Mouse (Mus musculus) adrenal gland, postnatal 36 days (tissue): ENCODE results near the gene Rhoh. TPM values are rescaled to one million over a fixed set of nuclear protein-coding genes. Genes with fewer than 3 reads are reported as not detected.

Source experiments
- DNase-seq, 2 experiments: peaks; one replicate each; pipeline ENCODE4 v3.0.0; 2021; ENCODE audit warnings: mixed read lengths in 1 of 2
- total RNA-seq, 2 experiments: library from RNA; stranded (reverse); gene quantifications; 2 replicates each; pipeline ENCODE4 v1.2.3; 2021

Gene Rhoh
- total RNA-seq, 2 experiments from 2014 or later = 0.30 to 0.40 TPM

DNA sequence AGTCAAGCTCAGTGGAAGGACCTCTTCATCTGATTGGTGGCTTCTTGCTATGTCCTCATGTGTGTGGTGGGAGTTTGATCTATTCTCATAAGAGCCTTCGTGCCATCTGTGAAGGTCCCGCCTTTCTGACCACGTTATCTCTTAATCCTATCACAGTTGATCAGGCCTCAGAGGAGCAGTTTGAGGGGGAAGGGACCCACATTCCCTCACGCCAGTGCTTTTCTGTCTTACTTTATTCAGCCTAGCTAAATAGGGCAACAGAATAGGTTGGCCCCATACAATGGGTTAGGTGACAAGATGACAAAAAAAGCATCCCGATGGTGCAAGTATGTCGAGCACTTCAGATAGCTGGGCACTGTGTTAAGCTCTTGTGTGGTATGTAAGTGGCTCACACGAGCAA is 34.8 kb downstream of the Rhoh start:
- no peak for DNase-seq

- DNase-seq = no peak
These were observed 36.7 kb downstream of the Rhoh start for GRCm38 (mm10) chr5:65897731-65898130.

GRCm38 (mm10) chr5:65898683-65899082 is 37.7 kb downstream of the Rhoh start:
- no peak for DNase-seq

GRCm38 (mm10) chr5:65900113-65900512 is 39.1 kb downstream of the Rhoh start:
- DNase-seq = no peak

GRCm38 (mm10) chr5:65900862-65901265 is 39.9 kb downstream of the Rhoh start:
- no peak for DNase-seq

DNA sequence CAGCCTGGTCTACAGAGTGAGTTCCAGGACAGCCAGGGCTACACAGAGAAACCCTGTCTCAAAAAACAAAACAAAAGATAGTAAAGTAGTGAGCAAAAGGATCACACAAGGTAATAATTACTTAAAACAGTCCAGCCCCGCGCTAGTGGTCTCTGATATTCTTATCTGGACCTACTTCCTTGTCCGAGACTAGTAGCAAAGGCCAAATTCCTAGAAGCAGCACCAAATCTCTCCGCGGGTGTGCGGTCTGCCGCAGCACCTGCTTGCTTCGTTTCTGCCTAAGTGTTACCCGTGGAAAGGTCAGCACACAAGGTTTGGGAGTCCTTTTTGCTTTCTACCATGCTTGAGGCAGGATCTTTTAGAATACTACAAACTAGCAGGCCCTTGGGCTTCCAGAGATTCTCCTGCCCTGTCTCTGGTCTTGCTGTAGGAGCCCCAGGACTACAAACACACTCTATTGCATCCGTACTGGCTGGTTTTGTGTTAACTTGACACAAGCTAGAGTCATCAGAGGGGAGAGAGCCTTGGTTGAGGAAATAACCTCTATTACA is 40.9 kb downstream of the Rhoh start:
- no peak for DNase-seq

DNA sequence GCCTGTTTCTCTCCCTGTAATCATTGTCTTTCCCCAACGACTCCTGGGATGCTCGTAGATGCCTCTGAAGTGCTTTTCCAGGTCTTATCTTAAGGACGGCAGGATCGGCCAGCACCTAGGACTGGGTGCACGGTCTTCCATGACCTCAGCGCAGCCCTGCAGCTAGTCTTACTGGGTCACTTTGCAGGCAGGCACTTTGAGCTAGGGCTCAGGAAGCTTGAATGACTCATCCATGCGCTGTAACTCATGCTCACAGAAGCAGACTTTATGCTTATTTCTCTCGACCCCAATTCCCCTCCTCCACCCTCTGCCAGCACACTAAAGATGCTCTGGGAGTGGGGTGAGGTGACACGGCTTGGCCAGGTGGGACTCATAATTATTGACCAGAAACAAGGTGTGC is 41.8 kb downstream of the Rhoh start:
- no peak for DNase-seq

- no peak for DNase-seq
These were observed 43.5 kb downstream of the Rhoh start for GRCm38 (mm10) chr5:65904476-65904875.

DNA sequence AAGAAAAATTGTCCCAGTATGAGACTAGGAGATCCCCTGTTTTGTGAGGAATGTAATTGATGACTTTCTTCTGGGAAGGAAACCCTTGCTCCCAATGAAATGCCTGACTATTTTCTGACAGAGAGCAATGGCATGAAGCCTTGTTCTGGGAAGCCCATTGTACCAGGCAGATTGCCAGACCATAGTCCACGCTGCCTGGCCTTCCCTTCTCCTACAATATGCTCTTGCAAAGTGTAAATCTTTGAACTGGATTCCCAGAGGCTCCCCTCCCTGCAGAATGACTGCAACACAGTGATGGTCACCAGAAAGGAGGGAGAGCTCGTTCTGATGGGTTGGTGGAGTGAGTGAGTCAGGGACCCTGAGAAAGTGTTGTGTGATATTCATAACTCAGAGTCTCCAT is 47.7 kb downstream of the Rhoh start:
- peak; percentile 33 to 47 for DNase-seq

- DNase-seq = no peak
These were observed 48.3 kb downstream of the Rhoh start for GRCm38 (mm10) chr5:65909321-65909720.

- DNase-seq = no peak
These were observed 49.4 kb downstream of the Rhoh start for GRCm38 (mm10) chr5:65910398-65910797.

DNA sequence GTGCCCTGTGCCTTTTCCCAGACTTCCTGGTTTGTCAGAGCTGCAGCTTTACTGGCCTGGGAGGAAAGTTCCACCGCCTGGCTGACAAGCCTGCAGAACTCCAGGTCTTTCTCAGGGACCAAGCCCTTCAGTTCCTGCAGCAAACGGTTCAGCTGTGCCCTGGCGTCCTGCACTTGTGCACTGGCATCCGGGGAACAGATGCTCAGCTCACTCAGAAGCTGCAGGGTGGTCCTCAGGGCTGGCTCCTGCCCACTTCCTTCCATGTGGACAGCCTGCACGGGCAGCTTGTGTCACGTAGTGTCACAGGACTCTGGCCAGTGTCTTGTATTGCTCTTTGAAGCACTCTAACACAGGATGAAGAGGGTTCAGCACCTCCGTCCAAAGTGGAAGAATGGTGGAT is 50.7 kb downstream of the Rhoh start:
- no peak for DNase-seq

- no peak for DNase-seq
These were observed 51.2 kb downstream of the Rhoh start for GRCm38 (mm10) chr5:65912201-65912600.

GRCm38 (mm10) chr5:65913126-65913525 is 52.1 kb downstream of the Rhoh start:
- DNase-seq = no peak

- no peak for DNase-seq
These were observed 53.3 kb downstream of the Rhoh start for GRCm38 (mm10) chr5:65914342-65914741.

DNA sequence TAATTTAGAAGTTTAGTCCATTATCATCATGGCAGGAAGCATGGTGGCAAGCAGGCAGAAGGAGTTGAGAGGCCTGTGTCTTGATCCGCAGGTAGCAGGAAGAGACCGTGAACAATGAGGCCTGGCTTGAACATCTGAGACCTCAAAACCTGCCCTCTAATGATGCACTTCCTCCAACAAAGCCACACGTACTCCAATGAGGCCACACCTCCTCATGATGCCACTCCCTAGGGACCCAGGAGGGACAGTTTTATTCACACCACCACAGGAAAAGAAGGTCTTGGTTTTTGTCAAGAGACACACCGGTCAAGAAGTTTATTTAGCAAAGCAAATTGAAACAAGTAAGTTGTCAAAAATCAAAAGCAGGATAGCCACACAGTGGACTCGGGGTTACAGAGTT is 55.9 kb downstream of the Rhoh start:
- no peak for DNase-seq

DNA sequence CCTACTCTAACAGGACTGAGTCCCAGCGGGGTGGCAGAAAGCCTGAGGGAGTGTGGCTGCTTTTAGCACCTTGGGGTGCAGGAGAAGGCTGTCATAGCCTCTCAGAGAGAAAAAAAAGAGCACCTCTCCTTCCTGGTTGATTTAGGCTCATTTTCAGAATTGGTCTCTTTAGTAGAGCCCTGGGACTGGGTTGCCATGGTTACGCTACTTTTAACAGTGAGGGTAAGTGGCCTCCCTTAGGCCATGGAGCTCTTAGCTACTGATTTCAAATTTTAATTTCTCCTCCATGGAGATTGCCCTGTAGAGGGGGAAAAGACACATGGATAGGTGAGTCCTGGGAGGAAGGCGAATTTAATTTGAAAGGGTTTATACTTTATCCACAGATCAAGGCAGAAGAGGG is 57.6 kb downstream of the Rhoh start:
- no peak for DNase-seq

DNA sequence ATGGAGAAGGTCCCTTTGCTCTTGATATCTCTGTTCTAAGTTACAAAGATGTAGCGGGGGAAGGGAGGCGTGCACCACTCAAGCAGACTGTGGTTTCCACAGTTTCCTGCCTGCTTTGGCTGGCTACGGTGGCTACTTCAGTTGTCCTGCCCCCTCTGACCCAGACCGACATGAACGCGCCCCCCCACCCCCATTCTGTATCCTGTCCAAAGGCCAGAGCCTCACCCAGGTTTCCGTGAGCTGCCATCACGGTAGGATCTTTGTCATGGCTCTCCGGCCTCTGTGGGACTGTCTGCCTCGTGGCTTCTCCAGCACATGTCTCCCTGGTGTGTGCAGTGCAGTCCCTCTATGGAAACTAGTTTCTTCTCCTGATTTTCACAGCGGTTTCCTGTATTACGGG is 58.3 kb downstream of the Rhoh start:
- DNase-seq = peak in 1 of 2 experiments; percentile 12

DNA sequence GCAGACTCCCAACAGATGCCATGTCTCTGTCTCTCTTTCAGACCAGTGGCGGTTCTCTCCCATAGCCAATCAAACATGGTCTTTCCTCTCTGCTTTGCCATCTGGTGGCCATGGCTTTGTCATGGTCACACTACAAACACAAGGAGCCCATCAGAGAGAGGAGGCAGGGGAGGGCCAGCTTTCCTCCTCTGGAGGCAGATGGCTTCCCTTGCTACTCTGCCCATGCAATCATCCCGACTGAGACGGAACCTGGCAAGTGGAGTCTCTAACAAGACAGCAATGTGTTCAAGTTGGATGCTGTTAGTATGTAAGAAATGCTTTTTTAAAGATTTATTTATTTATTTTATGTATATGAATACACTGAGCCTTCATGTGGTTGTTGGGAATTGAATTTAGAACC is 58.9 kb downstream of the Rhoh start:
- no peak for DNase-seq

GRCm38 (mm10) chr5:65920701-65921426 is 59.9 kb downstream of the Rhoh start:
- DNase-seq = no peak

DNA sequence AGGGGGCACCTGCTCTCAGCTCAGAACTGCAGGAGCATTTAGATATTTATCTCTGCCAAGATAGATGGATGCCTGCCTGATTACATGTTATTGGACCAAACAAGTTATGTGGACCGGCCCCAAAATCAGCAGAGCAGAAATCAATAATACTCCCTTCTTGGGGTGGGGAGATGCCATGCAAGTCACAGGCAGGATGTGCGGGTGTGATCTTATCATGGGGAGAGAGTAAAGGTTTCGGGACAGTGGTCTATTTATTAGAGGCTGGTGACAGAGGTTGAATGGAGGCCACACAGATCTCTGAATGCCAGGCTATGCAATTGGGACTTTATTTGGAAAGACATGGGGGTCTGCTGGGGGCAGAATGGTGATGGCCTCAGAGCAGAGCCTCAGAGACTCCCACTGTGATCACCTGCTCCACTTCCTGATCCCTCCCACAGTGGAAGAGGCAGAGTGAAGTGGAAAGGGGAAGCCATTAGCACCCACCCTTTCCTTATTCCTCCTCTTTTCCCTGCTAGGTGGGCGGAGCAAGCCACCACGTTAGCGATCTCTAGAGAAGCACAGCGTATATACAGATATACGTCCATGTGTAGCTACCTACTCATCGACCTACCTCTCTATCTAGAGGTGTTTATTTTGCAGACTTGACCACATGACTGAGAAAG is 60.6 kb downstream of the Rhoh start:
- DNase-seq = no peak

GRCm38 (mm10) chr5:65926666-65927065 is 65.7 kb downstream of the Rhoh start:
- no peak for DNase-seq

DNA sequence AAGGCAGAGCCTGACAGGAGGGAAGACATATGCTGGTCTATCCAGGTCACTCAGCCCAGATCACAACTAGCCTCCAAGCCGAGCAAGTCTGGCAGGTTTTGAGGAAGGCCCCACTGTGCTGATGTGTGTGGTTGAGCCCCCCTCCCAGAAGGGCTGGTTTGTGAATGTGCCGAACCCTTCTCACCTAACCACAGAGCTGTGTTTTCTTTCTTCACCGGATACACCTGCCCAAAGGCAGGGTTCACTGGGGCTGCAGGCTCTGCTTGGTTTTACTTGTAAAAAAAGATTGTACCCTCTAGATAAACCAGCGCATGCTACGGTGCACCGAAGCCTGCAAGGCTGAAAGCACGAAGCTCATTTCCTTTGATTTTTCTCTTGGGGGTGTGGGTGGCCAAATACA is 68.1 kb downstream of the Rhoh start:
- no peak for DNase-seq

GRCm38 (mm10) chr5:65930171-65930570 is 69.2 kb downstream of the Rhoh start:
- no peak for DNase-seq
